Mouse (Mus musculus): ENCODE data around the gene Hoxa6. TPM values are rescaled to one million over a fixed set of nuclear protein-coding genes. Genes with fewer than 3 reads are reported as not detected.

Hoxa6 gene
- total and polyA plus RNA-seq, 3 experiments = 0.58 to 2.2 (median 2.1) TPM

DNA sequence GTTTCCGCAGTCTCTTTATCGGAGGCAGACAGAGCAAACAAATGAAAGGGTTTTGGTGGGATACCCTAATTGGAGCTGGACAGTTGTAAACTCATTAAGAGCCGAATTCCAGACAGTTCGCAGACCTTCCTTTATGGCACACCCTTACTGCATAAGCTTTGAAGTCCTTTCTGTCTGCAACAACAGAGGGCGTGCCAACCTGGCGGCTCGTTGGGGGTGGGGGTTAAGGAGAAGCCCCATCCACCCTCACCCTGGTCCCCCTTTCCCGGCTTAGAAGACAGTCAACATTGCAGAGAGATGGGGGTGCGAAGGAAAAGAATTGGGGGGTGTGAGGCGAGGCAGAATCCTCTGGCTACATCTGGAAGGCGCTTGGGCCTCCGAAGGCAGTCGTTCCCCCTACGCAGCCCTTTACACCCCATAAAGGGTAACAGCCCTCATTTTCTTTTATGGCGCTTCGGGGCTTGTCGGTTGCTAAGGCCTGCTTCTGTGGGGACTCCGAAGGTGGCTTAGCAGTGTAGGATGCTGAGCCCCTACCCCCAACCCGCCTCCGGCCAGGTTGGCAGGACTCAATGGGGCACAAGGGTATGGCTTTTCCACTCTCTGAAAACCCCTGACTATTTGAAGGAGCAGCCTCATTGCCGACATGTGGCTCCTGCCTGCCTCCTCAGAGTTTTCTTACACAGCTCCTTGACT, 13.6 kb upstream of the Hoxa6 start (continued):
- TF ChIP-seq KAT2A (IDR thresholded peaks at IDR 0.05; ENCODE audit: insufficient replicate concordance, low read length) = no peak

DNA sequence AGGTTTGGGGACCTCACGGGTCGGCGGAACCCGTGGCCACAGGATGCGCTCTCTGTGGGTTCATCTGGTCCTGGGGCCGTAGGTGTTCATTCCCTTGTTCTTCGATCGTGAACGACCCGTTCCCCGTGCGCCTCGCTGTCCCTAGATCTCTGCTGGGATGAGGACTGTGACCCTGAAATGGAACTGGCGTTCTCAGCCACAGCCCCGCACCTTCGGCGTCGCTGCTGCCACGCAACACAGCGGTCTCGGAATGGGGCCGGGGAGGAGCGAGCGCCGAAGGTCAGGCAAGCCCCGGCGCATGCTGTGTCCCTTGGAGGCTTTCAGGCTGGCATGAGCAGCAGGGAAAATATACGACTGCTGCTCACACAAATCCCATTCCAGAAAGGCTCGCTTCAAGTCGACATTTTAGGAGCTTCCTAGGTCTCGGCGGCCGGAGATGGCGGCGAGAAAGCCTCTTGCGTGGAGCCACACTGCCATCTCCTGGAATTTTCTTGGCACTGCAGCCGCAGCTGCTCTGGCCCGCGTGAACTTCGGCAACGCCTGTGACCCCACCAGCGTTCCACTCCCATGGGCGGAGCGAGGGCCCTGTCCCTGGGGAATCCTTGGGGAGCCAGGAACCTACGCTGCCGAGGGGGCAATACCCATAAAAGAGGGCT, 12.9 kb upstream of the Hoxa6 start, which contains the start of gene Hoxa7:
Hoxa7 (minus strand) TSS at position 518 of the 656 bp plus-strand sequence.
- Histone ChIP-seq H3K4me3 (replicated peaks in 1 of 3; ENCODE audit: low read depth in 2 of 3, low read length in 2 of 3, poor library complexity in 1 of 3) (peak within 1 kb of the TSS; percentile 75 to 87 (median 76)), H3K79me2 (replicated peaks; ENCODE audit: control insufficient read depth, extremely low read depth, insufficient read depth, poor library complexity, severe bottlenecking) (no peaks in the 10 kb centered on the region), H3K4me1 (ENCODE audit: control insufficient read depth in 1 of 2, insufficient read depth in 2 of 2) (peaks cover 0 to 13% of the 10 kb centered on the region in 2 experiments; a peak in 2 of 4 replicates), H3K27me3 (replicated peaks) (no peaks in the 10 kb centered on the region), H3K9me3 (replicated peaks; ENCODE audit: low read length) (peaks cover 24% of the 10 kb centered on the region), H3K36me3 (replicated peaks in 1 of 2; ENCODE audit: control insufficient read depth in 1 of 2, insufficient read depth in 1 of 2, low read length in 1 of 2) (peaks cover 0 to 6% of the 10 kb centered on the region in 2 experiments), H3K4me2 (ENCODE audit: insufficient read depth, low read depth, poor library complexity, severe bottlenecking) (peak within 1 kb of the TSS; percentile 57), H3K27ac (ENCODE audit: insufficient read depth, low read depth) (peak within 1 kb of the TSS; percentile 18; the same call in 1 of the 2 replicates), H3K9ac (ENCODE audit: insufficient read depth, low read depth) (peak within 1 kb of the TSS; percentile 78)
- in situ Hi-C loops (cut with MboI; ENCODE audit: low pct_ligation_motif_present, low pct_unique_long_range_greater_than_20kb, low sequenced_read_pairs) (loop anchor here (10.0 to 25.0 kb wide), 3 partner anchors 209 to 1007 kb away; partner anchors contain the start of gene Skap2), dilution Hi-C loops (cut with MboI; ENCODE audit: extremely low pct_ligation_motif_present, extremely low pct_unique_long_range_greater_than_20kb, low sequenced_read_pairs) (no loop called here)
- DNase-seq (ENCODE audit: extremely low read depth) = peak; percentile 89
- TF ChIP-seq MEF2A (IDR thresholded peaks at IDR 0.05; ENCODE audit: borderline replicate concordance, low read depth, low read length) (peak; percentile 52), RAD21 (IDR thresholded peaks at IDR 0.05; ENCODE audit: low read depth, low read length) (peak; percentile 97), PAX5 (IDR thresholded peaks at IDR 0.05; ENCODE audit: low read length) (no peak), GABPA (IDR thresholded peaks at IDR 0.05; ENCODE audit: insufficient replicate concordance, low read depth, low read length) (no peak), USF2 (conservative IDR thresholded peaks at IDR 0.05; ENCODE audit: low read depth, low read length) (no peak), SMC3 (IDR thresholded peaks at IDR 0.05; ENCODE audit: low read depth, low read length) (peak; percentile 85), HCFC1 (IDR thresholded peaks at IDR 0.05; ENCODE audit: low read depth, low read length) (no peak), ZKSCAN1 (IDR thresholded peaks at IDR 0.05; ENCODE audit: borderline replicate concordance, low read depth, low read length) (no peak), KAT2A (IDR thresholded peaks at IDR 0.05; ENCODE audit: insufficient replicate concordance, low read length) (no peak), POLR2AphosphoS2 (IDR thresholded peaks at IDR 0.05; ENCODE audit: low read depth, low read length) (no peak), BHLHE40 (IDR thresholded peaks at IDR 0.05; ENCODE audit: low read depth, low read length) (peak; percentile 29; the same call in 1 of the 2 replicates), NRF1 (IDR thresholded peaks at IDR 0.05; ENCODE audit: low read depth, low read length) (peak; percentile 74), USF1 (IDR thresholded peaks at IDR 0.05; ENCODE audit: low read depth, low read length) (no peak), ZNF384 (IDR thresholded peaks at IDR 0.05; ENCODE audit: low read depth, low read length) (no peak), IRF4 (IDR thresholded peaks at IDR 0.05; ENCODE audit: low read depth, low read length) (peak; percentile 28; the same call in 1 of the 2 replicates), CHD1 (IDR thresholded peaks at IDR 0.05; ENCODE audit: low read depth, low read length) (no peak), MXI1 (IDR thresholded peaks at IDR 0.05; ENCODE audit: low read depth, low read length) (peak; percentile 59; the same call in 1 of the 2 replicates), JUN (IDR thresholded peaks at IDR 0.05; ENCODE audit: insufficient read depth, low read depth, low read length) (no peak), TCF12 (IDR thresholded peaks at IDR 0.05; ENCODE audit: low read depth, low read length) (peak; percentile 65; the same call in 1 of the 2 replicates), RCOR1 (conservative IDR thresholded peaks at IDR 0.05; ENCODE audit: low read depth, low read length) (0 out of 2 replicates have a peak, but pooled peaks have one; percentile 47), MYC (IDR thresholded peaks at IDR 0.05; ENCODE audit: low read depth, low read length) (no peak), MAZ (IDR thresholded peaks at IDR 0.05; ENCODE audit: low read depth, low read length) (no peak; the same call in 1 of the 2 replicates), JUND (conservative IDR thresholded peaks at IDR 0.05; ENCODE audit: low read depth, low read length) (no peak), MAFK (IDR thresholded peaks at IDR 0.05; ENCODE audit: insufficient replicate concordance, low read length) (no peak), ELF1 (IDR thresholded peaks at IDR 0.05; ENCODE audit: low read depth, low read length) (peak; percentile 45; the same call in 1 of the 2 replicates), MAX (IDR thresholded peaks at IDR 0.05; ENCODE audit: low read length) (no peak), SIN3A (IDR thresholded peaks at IDR 0.05; ENCODE audit: low read length) (peak; percentile 64; the same call in 1 of the 2 replicates), ETS1 (conservative IDR thresholded peaks at IDR 0.05; ENCODE audit: low read depth, low read length) (no peak), NELFE (IDR thresholded peaks at IDR 0.05; ENCODE audit: low read depth, low read length) (peak; percentile 63), TBP (conservative IDR thresholded peaks at IDR 0.05; ENCODE audit: low read depth, low read length) (no peak), UBTF (IDR thresholded peaks at IDR 0.05; ENCODE audit: low read depth, low read length) (no peak), E2F4 (IDR thresholded peaks at IDR 0.05; ENCODE audit: insufficient replicate concordance, low read depth, low read length) (no peak), CTCF (conservative IDR thresholded peaks at IDR 0.05 in 1 of 2, IDR thresholded peaks at IDR 0.05 in 1 of 2; ENCODE audit: low read depth in 2 of 2, low read length in 2 of 2) (peak; percentile 83 to 98), ZC3H11A (IDR thresholded peaks at IDR 0.05; ENCODE audit: low read depth, low read length) (peak; percentile 96)

Data from CH12.LX (cell line).